Mouse (Mus musculus) lung, embryonic 15.5 days (tissue): ENCODE measurements at regions not wholly inside any gene's neighbourhood (a gene's known extent, or its start where the extent isn't known, plus 50 kb on each side); places are given as distances from the start of the nearest gene placed in this dataset.

Experiments used
- ATAC-seq: fragments of 200-750 bp; cut with Nextera tagmentation; 2 replicates; pipeline ENCODE4 v1.8.0; 2017; ENCODE audit warnings: moderate number of reproducible peaks, borderline replicate concordance; ENCODE audit not compliant: low FRiP score, low TSS enrichment; ENCODE audit errors: extremely low read depth
- H3K27ac ChIP-seq: fragments of 300-500 bp; sonication (generic); 2 replicates; pipeline ENCODE4 v1.5.1; 2015; ENCODE audit warnings: moderate library complexity, mild to moderate bottlenecking, inconsistent platforms
- H3K27me3 ChIP-seq: fragments of 300-500 bp; sonication (generic); 2 replicates; pipeline ENCODE4 v1.6.1; 2015; ENCODE audit warnings: inconsistent platforms
- H3K36me3 ChIP-seq: fragments of 300-500 bp; sonication (generic); 2 replicates; pipeline ENCODE4 v1.6.1; 2015; ENCODE audit warnings: inconsistent platforms
- H3K4me1 ChIP-seq: fragments of 300-500 bp; sonication (generic); 2 replicates; pipeline ENCODE4 v1.6.1; 2015; ENCODE audit warnings: inconsistent platforms
- H3K4me2 ChIP-seq: fragments of 300-500 bp; sonication (generic); 2 replicates; pipeline ENCODE4 v1.6.1; 2015; ENCODE audit warnings: inconsistent platforms, mild to moderate bottlenecking, moderate library complexity
- H3K4me3 ChIP-seq: fragments of 300-500 bp; sonication (generic); 2 replicates; pipeline ENCODE4 v1.5.1; 2015; ENCODE audit warnings: mild to moderate bottlenecking, inconsistent platforms
- H3K9ac ChIP-seq: fragments of 300-500 bp; sonication (generic); 2 replicates; pipeline ENCODE4 v1.6.1; 2015; ENCODE audit warnings: inconsistent platforms
- H3K9me3 ChIP-seq: fragments of 300-500 bp; sonication (generic); 2 replicates; pipeline ENCODE4 v1.6.1; 2016; ENCODE audit warnings: inconsistent platforms
- WGBS: fragments of 180-500 bp; shearing (Covaris S2); methylation state at CpG from one replicate; pipeline ENCODE4 v1.1.7; 2015; 5-methylcytosine and 5-hydroxymethylcytosine counted together

GRCm38 (mm10) chr6:99822471-99822870 lies 96.3 kb upstream of the Prok2 start:
- Histone ChIP-seq H3K4me2 (no peak overlapping the region), H3K9ac (no peak overlapping the region), H3K36me3 (no peaks in the 10 kb centered on the region), H3K9me3 (no peaks in the 10 kb centered on the region), H3K27ac (no peak overlapping the region), H3K4me1 (peaks cover 17% of the 10 kb centered on the region), H3K4me3 (no peak overlapping the region), H3K27me3 (no peaks in the 10 kb centered on the region)
- no peak for ATAC-seq
- WGBS = 72% methylated on average over 2 of the region's 2 CpGs

GRCm38 (mm10) chr6:99819255-99819929 lies 93.2 kb upstream of the Prok2 start:
- peak; percentile 44; the same call in 1 of the 2 replicates for ATAC-seq
- Histone ChIP-seq H3K9ac (no peak overlapping the region), H3K4me3 (no peak overlapping the region), H3K4me1 (peaks cover 11% of the 10 kb centered on the region), H3K27me3 (no peaks in the 10 kb centered on the region; the same call in 1 of the 2 replicates), H3K27ac (no peak overlapping the region), H3K9me3 (no peaks in the 10 kb centered on the region), H3K4me2 (no peak overlapping the region), H3K36me3 (no peaks in the 10 kb centered on the region)
- 35% methylated on average over 8 of the region's 8 CpGs for WGBS

GRCm38 (mm10) chr6:99818486-99818885 lies 92.3 kb upstream of the Prok2 start:
- no peaks in the 10 kb centered on the region for H3K36me3 ChIP-seq
- no peak for ATAC-seq
- H3K4me2 ChIP-seq = no peak overlapping the region
- no peak overlapping the region for H3K4me3 ChIP-seq
- peaks cover 11% of the 10 kb centered on the region for H3K4me1 ChIP-seq
- no peak overlapping the region for H3K27ac ChIP-seq
- WGBS = 80% methylated on average over 6 of the region's 6 CpGs
- no peaks in the 10 kb centered on the region for H3K9me3 ChIP-seq
- no peaks in the 10 kb centered on the region; the same call in 1 of the 2 replicates for H3K27me3 ChIP-seq
- H3K9ac ChIP-seq = no peak overlapping the region

GRCm38 (mm10) chr6:99817245-99817644 lies 91.1 kb upstream of the Prok2 start:
- no peaks in the 10 kb centered on the region; the same call in 1 of the 2 replicates for H3K27me3 ChIP-seq
- H3K9me3 ChIP-seq = no peaks in the 10 kb centered on the region
- WGBS = 83% methylated on average over 1 of the region's 1 CpGs
- H3K27ac ChIP-seq = no peak overlapping the region
- H3K36me3 ChIP-seq = no peaks in the 10 kb centered on the region
- no peak overlapping the region for H3K4me3 ChIP-seq
- H3K4me1 ChIP-seq = peaks cover 11% of the 10 kb centered on the region
- no peak overlapping the region for H3K9ac ChIP-seq
- no peak for ATAC-seq
- no peak overlapping the region for H3K4me2 ChIP-seq

- Histone ChIP-seq H3K4me3 (no peak overlapping the region), H3K36me3 (no peaks in the 10 kb centered on the region), H3K27me3 (no peaks in the 10 kb centered on the region; the same call in 1 of the 2 replicates), H3K4me1 (peaks cover 15% of the 10 kb centered on the region; the same call in 1 of the 2 replicates), H3K9me3 (no peaks in the 10 kb centered on the region), H3K27ac (no peak overlapping the region), H3K4me2 (no peak overlapping the region), H3K9ac (no peak overlapping the region)
- WGBS = 83% methylated on average over 4 of the region's 4 CpGs
- no peak for ATAC-seq
These were observed 86.9 kb upstream of the Prok2 start for GRCm38 (mm10) chr6:99813102-99813501.

GRCm38 (mm10) chr6:99811842-99812241 lies 85.7 kb upstream of the Prok2 start:
- 78% methylated on average over 4 of the region's 4 CpGs for WGBS
- Histone ChIP-seq H3K36me3 (no peaks in the 10 kb centered on the region), H3K27ac (peak overlapping the region; percentile 75), H3K4me2 (no peak overlapping the region), H3K4me3 (no peak overlapping the region), H3K4me1 (peaks cover 15% of the 10 kb centered on the region; the same call in 1 of the 2 replicates), H3K9ac (no peak overlapping the region), H3K9me3 (no peaks in the 10 kb centered on the region), H3K27me3 (no peaks in the 10 kb centered on the region; the same call in 1 of the 2 replicates)
- ATAC-seq = no peak

- no peak overlapping the region for H3K4me2 ChIP-seq
- no peak overlapping the region for H3K4me3 ChIP-seq
- H3K36me3 ChIP-seq = no peaks in the 10 kb centered on the region
- peaks cover 14% of the 10 kb centered on the region; the same call in 1 of the 2 replicates for H3K4me1 ChIP-seq
- no peak overlapping the region for H3K9ac ChIP-seq
- no peaks in the 10 kb centered on the region; the same call in 1 of the 2 replicates for H3K27me3 ChIP-seq
- H3K27ac ChIP-seq = peak overlapping the region; percentile 75
- ATAC-seq = peak; percentile 95
- 49% methylated on average over 9 of the region's 9 CpGs for WGBS
- H3K9me3 ChIP-seq = no peaks in the 10 kb centered on the region
These were observed 85.0 kb upstream of the Prok2 start for GRCm38 (mm10) chr6:99810974-99811798.

- no peak for ATAC-seq
- Histone ChIP-seq H3K4me3 (peak overlapping the region; percentile 16; the same call in 1 of the 2 replicates), H3K27me3 (no peaks in the 10 kb centered on the region), H3K27ac (no peak overlapping the region), H3K36me3 (no peaks in the 10 kb centered on the region), H3K9me3 (no peaks in the 10 kb centered on the region), H3K4me2 (peak overlapping the region; percentile 53), H3K4me1 (peaks cover 26% of the 10 kb centered on the region), H3K9ac (no peak overlapping the region)
- WGBS = 8% methylated on average over 10 of the region's 10 CpGs
These were observed 78.7 kb upstream of the Prok2 start for GRCm38 (mm10) chr6:99804905-99805245.

GRCm38 (mm10) chr6:99803983-99804904 lies 78.1 kb upstream of the Prok2 start:
- Histone ChIP-seq H3K4me1 (peaks cover 26% of the 10 kb centered on the region), H3K27ac (no peak overlapping the region), H3K4me2 (peak overlapping the region; percentile 53), H3K9ac (no peak overlapping the region), H3K36me3 (no peaks in the 10 kb centered on the region), H3K27me3 (no peaks in the 10 kb centered on the region), H3K9me3 (no peaks in the 10 kb centered on the region), H3K4me3 (peak overlapping the region; percentile 16)
- ATAC-seq = peak; percentile 83
- WGBS = 18% methylated on average over 25 of the region's 25 CpGs

- 33% methylated on average over 6 of the region's 6 CpGs for WGBS
- Histone ChIP-seq H3K9ac (no peak overlapping the region), H3K4me1 (peaks cover 26% of the 10 kb centered on the region), H3K4me2 (no peak overlapping the region; the same call in 1 of the 2 replicates), H3K9me3 (no peaks in the 10 kb centered on the region), H3K4me3 (no peak overlapping the region), H3K27ac (peak overlapping the region; percentile 24; the same call in 1 of the 2 replicates), H3K36me3 (no peaks in the 10 kb centered on the region), H3K27me3 (no peaks in the 10 kb centered on the region)
- no peak for ATAC-seq
These were observed 74.7 kb upstream of the Prok2 start for GRCm38 (mm10) chr6:99800919-99801318.

- Histone ChIP-seq H3K4me2 (0 out of 2 replicates have a peak overlapping the region, but pooled peaks have one; percentile 8), H3K9ac (no peak overlapping the region), H3K9me3 (no peaks in the 10 kb centered on the region), H3K36me3 (no peaks in the 10 kb centered on the region), H3K4me3 (no peak overlapping the region), H3K4me1 (peaks cover 26% of the 10 kb centered on the region), H3K27me3 (no peaks in the 10 kb centered on the region), H3K27ac (peak overlapping the region; percentile 24; the same call in 1 of the 2 replicates)
- peak; percentile 50; the same call in 1 of the 2 replicates for ATAC-seq
- 25% methylated on average over 14 of the region's 14 CpGs for WGBS
These were observed 74.1 kb upstream of the Prok2 start for GRCm38 (mm10) chr6:99800324-99800723.
